Mouse (Mus musculus) liver, adult 2 months (tissue): ENCODE results near the gene Scn5a. TPM values are rescaled to one million over a fixed set of nuclear protein-coding genes. Genes with fewer than 3 reads are reported as not detected.

Experiments used
- DNase-seq: peaks from one replicate; pipeline ENCODE4 v3.0.0-alpha.2; 2011; ENCODE audit warnings: low read depth, low spot score; ENCODE audit errors: extremely low read depth
- H3K27ac ChIP-seq: fragments of 200-500 bp; replicated peaks from 2 replicates; pipeline ENCODE4 v1.5.1; 2012; ENCODE audit warnings: low read depth, mild to moderate bottlenecking, control low read depth, inconsistent platforms, low read length; ENCODE audit not compliant: insufficient read depth
- H3K27me3 ChIP-seq: fragments of 200-500 bp; 2 replicates; pipeline ENCODE4 v1.6.1; 2012; ENCODE audit warnings: mild to moderate bottlenecking, moderate library complexity, low read length, inconsistent platforms; ENCODE audit not compliant: control insufficient read depth, insufficient read depth
- H3K36me3 ChIP-seq: fragments of 200-500 bp; 2 replicates; pipeline ENCODE4 v1.6.1; 2012; ENCODE audit warnings: low read length, inconsistent platforms; ENCODE audit not compliant: control insufficient read depth, insufficient read depth
- H3K4me1 ChIP-seq: fragments of 200-500 bp; 2 replicates; pipeline ENCODE4 v1.6.1; 2011; ENCODE audit warnings: low read length; ENCODE audit not compliant: control insufficient read depth, insufficient read depth
- H3K4me3 ChIP-seq: fragments of 200-500 bp; 2 replicates; pipeline ENCODE4 v1.5.1; 2011; ENCODE audit warnings: low read depth, mild to moderate bottlenecking, control low read depth, low read length, moderate library complexity; ENCODE audit not compliant: insufficient read depth
- H3K79me2 ChIP-seq: fragments of 200-500 bp; 2 replicates; pipeline ENCODE4 v1.6.1; 2012; ENCODE audit warnings: inconsistent platforms, mild to moderate bottlenecking, low read length, moderate library complexity; ENCODE audit not compliant: control insufficient read depth, insufficient read depth
- H3K9ac ChIP-seq: fragments of 200-500 bp; 2 replicates; pipeline ENCODE4 v1.6.1; 2012; ENCODE audit warnings: low read depth, mild to moderate bottlenecking, control low read depth, inconsistent platforms, low read length
- CTCF ChIP-seq: fragments of 200-500 bp; IDR thresholded peaks from 2 replicates; pipeline ENCODE4 v1.5.1; 2011; ENCODE audit warnings: low read depth, low read length, control low read depth
- POLR2A ChIP-seq: fragments of 200-500 bp; IDR thresholded peaks from 2 replicates; pipeline ENCODE4 v1.6.1; 2011; ENCODE audit warnings: low read length, control low read depth; ENCODE audit not compliant: insufficient read depth; ENCODE audit errors: extremely low read depth
- WGBS: fragments of 180-500 bp; shearing (Covaris S2); methylation state at CpG from one replicate; pipeline ENCODE4 v1.1.7; 2018; 5-methylcytosine and 5-hydroxymethylcytosine counted together
- polyA plus RNA-seq: library from polyadenylated mRNA; depleted of rRNA; stranded (reverse); fragments of >200 nt; gene quantifications from 2 replicates; pipeline ENCODE4 v1.2.3, GENCODE M21; 2012
- total RNA-seq: library from RNA; depleted of rRNA; stranded (reverse); fragments of >200 nt; gene quantifications from 2 replicates; pipeline ENCODE4 v1.2.3, GENCODE M21; 2014

The Scn5a gene
- total and polyA plus RNA-seq, 2 experiments: not detected

- DNase-seq: no peak
- 87% methylated on average over 8 of the region's 8 CpGs for WGBS
- no peaks in the 10 kb centered on the region for H3K4me1 ChIP-seq
- H3K79me2 ChIP-seq: no peaks in the 10 kb centered on the region
- H3K4me3 ChIP-seq: no peak overlapping the region
- H3K27ac ChIP-seq: no peak overlapping the region
- no peak overlapping the region for H3K9ac ChIP-seq
- TF ChIP-seq CTCF (no peak), POLR2A (no peak)
- H3K36me3 ChIP-seq: no peaks in the 10 kb centered on the region
- no peaks in the 10 kb centered on the region for H3K27me3 ChIP-seq
Measured at GRCm38 (mm10) chr9:119523301-119523700, 55.5 kb downstream of the Scn5a start.

- no peak for TF ChIP-seq POLR2A
- no peak for TF ChIP-seq CTCF
- no peaks in the 10 kb centered on the region for H3K27me3 ChIP-seq
- no peak for DNase-seq
- WGBS: 63% methylated on average over 23 of the region's 23 CpGs
- no peak overlapping the region for H3K27ac ChIP-seq
- H3K4me1 ChIP-seq: no peaks in the 10 kb centered on the region
- H3K4me3 ChIP-seq: no peak overlapping the region
- H3K36me3 ChIP-seq: no peaks in the 10 kb centered on the region
- H3K79me2 ChIP-seq: no peaks in the 10 kb centered on the region
- H3K9ac ChIP-seq: no peak overlapping the region
Measured at GRCm38 (mm10) chr9:119519116-119519515, 59.7 kb downstream of the Scn5a start.

- 82% methylated on average over 8 of the region's 8 CpGs for WGBS
- no peaks in the 10 kb centered on the region for H3K4me1 ChIP-seq
- no peak for DNase-seq
- TF ChIP-seq CTCF (no peak), POLR2A (no peak)
- H3K27ac ChIP-seq: no peak overlapping the region
- H3K9ac ChIP-seq: no peak overlapping the region
- H3K4me3 ChIP-seq: no peak overlapping the region
- H3K79me2 ChIP-seq: no peaks in the 10 kb centered on the region
- H3K36me3 ChIP-seq: no peaks in the 10 kb centered on the region
- no peaks in the 10 kb centered on the region for H3K27me3 ChIP-seq
Measured at GRCm38 (mm10) chr9:119518177-119518576, 60.6 kb downstream of the Scn5a start.

- Histone ChIP-seq H3K4me3 (no peak overlapping the region), H3K36me3 (no peaks in the 10 kb centered on the region), H3K9ac (no peak overlapping the region), H3K4me1 (no peaks in the 10 kb centered on the region), H3K27ac (no peak overlapping the region), H3K27me3 (no peaks in the 10 kb centered on the region), H3K79me2 (no peaks in the 10 kb centered on the region)
- WGBS: 63% methylated on average over 20 of the region's 20 CpGs
- no peak for DNase-seq
- TF ChIP-seq CTCF: no peak
- TF ChIP-seq POLR2A: no peak
Measured at GRCm38 (mm10) chr9:119517467-119517866, 61.3 kb downstream of the Scn5a start.

- no peak overlapping the region for H3K27ac ChIP-seq
- H3K9ac ChIP-seq: no peak overlapping the region
- no peak for DNase-seq
- no peaks in the 10 kb centered on the region for H3K4me1 ChIP-seq
- H3K36me3 ChIP-seq: no peaks in the 10 kb centered on the region
- 73% methylated on average over 5 of the region's 5 CpGs for WGBS
- H3K27me3 ChIP-seq: no peaks in the 10 kb centered on the region
- no peak for TF ChIP-seq CTCF
- no peak overlapping the region for H3K4me3 ChIP-seq
- H3K79me2 ChIP-seq: no peaks in the 10 kb centered on the region
Measured at GRCm38 (mm10) chr9:119516815-119517214, 62.0 kb downstream of the Scn5a start.

GRCm38 (mm10) chr9:119515454-119515853 lies 63.4 kb downstream of the Scn5a start:
- Histone ChIP-seq H3K27me3 (no peaks in the 10 kb centered on the region), H3K4me1 (no peaks in the 10 kb centered on the region), H3K4me3 (no peak overlapping the region), H3K36me3 (no peaks in the 10 kb centered on the region), H3K27ac (no peak overlapping the region), H3K79me2 (no peaks in the 10 kb centered on the region), H3K9ac (no peak overlapping the region)
- 84% methylated on average over 9 of the region's 9 CpGs for WGBS
- no peak for TF ChIP-seq POLR2A
- TF ChIP-seq CTCF: no peak
- no peak for DNase-seq
